Mouse (Mus musculus) hindbrain, embryonic 13.5 days (tissue): ENCODE results near the gene Meaf6. TPM values are rescaled to one million over a fixed set of nuclear protein-coding genes. Genes with fewer than 3 reads are reported as not detected.

Experiments
- ATAC-seq: fragments of 200-750 bp; cut with Nextera tagmentation; 2 replicates; pipeline ENCODE4 v1.8.0; 2017; ENCODE audit warnings: moderate TSS enrichment; ENCODE audit not compliant: low FRiP score
- H3K27ac ChIP-seq: fragments of 300-500 bp; sonication (generic); 2 replicates; pipeline ENCODE4 v1.5.1; 2015; ENCODE audit warnings: inconsistent platforms, mild to moderate bottlenecking, moderate library complexity
- H3K27me3 ChIP-seq: fragments of 300-500 bp; sonication (generic); 2 replicates; pipeline ENCODE4 v1.6.1; 2015; ENCODE audit warnings: mild to moderate bottlenecking, inconsistent platforms
- H3K36me3 ChIP-seq: fragments of 300-500 bp; sonication (generic); 2 replicates; pipeline ENCODE4 v1.6.1; 2015; ENCODE audit warnings: mild to moderate bottlenecking, inconsistent platforms
- H3K4me1 ChIP-seq: fragments of 300-500 bp; sonication (generic); replicated peaks from 2 replicates; pipeline ENCODE4 v1.6.1; 2015; ENCODE audit warnings: inconsistent platforms
- H3K4me2 ChIP-seq: fragments of 300-500 bp; sonication (generic); 2 replicates; pipeline ENCODE4 v1.6.1; 2015; ENCODE audit warnings: inconsistent platforms, mild to moderate bottlenecking, moderate library complexity
- H3K4me3 ChIP-seq: fragments of 300-500 bp; sonication (generic); 2 replicates; pipeline ENCODE4 v1.5.1; 2015; ENCODE audit warnings: mild to moderate bottlenecking, inconsistent platforms
- H3K9ac ChIP-seq: fragments of 300-500 bp; sonication (generic); 2 replicates; pipeline ENCODE4 v1.6.1; 2015; ENCODE audit warnings: mild to moderate bottlenecking, inconsistent platforms
- H3K9me3 ChIP-seq: fragments of 300-500 bp; sonication (generic); 2 replicates; pipeline ENCODE4 v1.6.1; 2016; ENCODE audit warnings: inconsistent platforms
- WGBS: fragments of 180-500 bp; shearing (Covaris S2); methylation state at CpG from one replicate; pipeline ENCODE4 v1.1.7; 2015; 5-methylcytosine and 5-hydroxymethylcytosine counted together
- polyA plus RNA-seq: library from polyadenylated mRNA; unstranded; fragments of >200 nt; fragmentation: Nextera tagmentation; extraction: Ambion mirVana; gene quantifications from 2 replicates; pipeline ENCODE4 v1.2.1, GENCODE M21; 2015

The Meaf6 gene
- polyA plus RNA-seq, 1 experiment from 2014 or later = 174 TPM

GRCm38 (mm10) chr4:125117902-125118320, 33.0 kb downstream of the Meaf6 start:
- H3K27me3 ChIP-seq = no peaks in the 10 kb centered on the region
- no peaks in the 10 kb centered on the region for H3K36me3 ChIP-seq
- H3K4me1 ChIP-seq = peaks cover 33% of the 10 kb centered on the region
- no peak overlapping the region for H3K27ac ChIP-seq
- no peak for ATAC-seq
- H3K9me3 ChIP-seq = no peaks in the 10 kb centered on the region
- H3K4me2 ChIP-seq = no peak overlapping the region
- WGBS = 84% methylated on average over 7 of the region's 7 CpGs
- H3K9ac ChIP-seq = no peak overlapping the region
- no peak overlapping the region for H3K4me3 ChIP-seq

- Histone ChIP-seq H3K4me1 (peaks cover 39% of the 10 kb centered on the region), H3K27ac (no peak overlapping the region), H3K9ac (no peak overlapping the region), H3K4me2 (no peak overlapping the region), H3K27me3 (0 out of 2 replicates have a peak, but pooled peaks cover under 1% of the 10 kb centered on the region), H3K4me3 (no peak overlapping the region), H3K36me3 (no peaks in the 10 kb centered on the region), H3K9me3 (no peaks in the 10 kb centered on the region)
- no peak for ATAC-seq
- 29% methylated on average over 10 of the region's 10 CpGs for WGBS
These were observed 34.1 kb downstream of the Meaf6 start for GRCm38 (mm10) chr4:125119070-125119469.

- no peak overlapping the region; the same call in 1 of the 2 replicates for H3K9ac ChIP-seq
- no peaks in the 10 kb centered on the region for H3K36me3 ChIP-seq
- no peak overlapping the region for H3K27ac ChIP-seq
- no peak overlapping the region for H3K4me2 ChIP-seq
- no peaks in the 10 kb centered on the region for H3K9me3 ChIP-seq
- 90% methylated on average over 11 of the region's 11 CpGs for WGBS
- H3K27me3 ChIP-seq = 0 out of 2 replicates have a peak, but pooled peaks cover 7% of the 10 kb centered on the region
- H3K4me1 ChIP-seq = peaks cover 44% of the 10 kb centered on the region
- no peak for ATAC-seq
- H3K4me3 ChIP-seq = no peak overlapping the region
These were observed 34.8 kb downstream of the Meaf6 start for GRCm38 (mm10) chr4:125119721-125120120.

- H3K4me3 ChIP-seq = no peak overlapping the region
- no peak overlapping the region for H3K27ac ChIP-seq
- peaks cover 35% of the 10 kb centered on the region for H3K4me1 ChIP-seq
- peak overlapping the region; percentile 19; the same call in 1 of the 2 replicates for H3K9ac ChIP-seq
- WGBS = 25% methylated on average over 16 of the region's 16 CpGs
- peaks cover 24% of the 10 kb centered on the region for H3K27me3 ChIP-seq
- H3K9me3 ChIP-seq = no peaks in the 10 kb centered on the region
- no peaks in the 10 kb centered on the region for H3K36me3 ChIP-seq
- no peak for ATAC-seq
- no peak overlapping the region for H3K4me2 ChIP-seq
These were observed 37.7 kb downstream of the Meaf6 start for GRCm38 (mm10) chr4:125122431-125123278.

- H3K36me3 ChIP-seq = no peaks in the 10 kb centered on the region
- 81% methylated on average over 7 of the region's 7 CpGs for WGBS
- no peak for ATAC-seq
These were observed 38.3 kb downstream of the Meaf6 start for GRCm38 (mm10) chr4:125123279-125123671.

GRCm38 (mm10) chr4:125124424-125125209, 39.7 kb downstream of the Meaf6 start:
- WGBS = 49% methylated on average over 7 of the region's 7 CpGs
- no peak overlapping the region for H3K4me2 ChIP-seq
- H3K4me1 ChIP-seq = peaks cover 40% of the 10 kb centered on the region
- H3K27me3 ChIP-seq = peaks cover 38% of the 10 kb centered on the region
- no peaks in the 10 kb centered on the region for H3K36me3 ChIP-seq
- no peak overlapping the region for H3K27ac ChIP-seq
- H3K9ac ChIP-seq = no peak overlapping the region
- ATAC-seq = no peak
- no peaks in the 10 kb centered on the region for H3K9me3 ChIP-seq
- no peak overlapping the region for H3K4me3 ChIP-seq

More at GRCm38 (mm10) chr4:125123279-125123671, 38.3 kb downstream of the Meaf6 start:
- peak overlapping the region; percentile 19; the same call in 1 of the 2 replicates for H3K9ac ChIP-seq
- no peak overlapping the region for H3K4me3 ChIP-seq
- peaks cover 31% of the 10 kb centered on the region for H3K27me3 ChIP-seq
- peaks cover 40% of the 10 kb centered on the region for H3K4me1 ChIP-seq
- H3K9me3 ChIP-seq = no peaks in the 10 kb centered on the region
- no peak overlapping the region for H3K27ac ChIP-seq
- H3K4me2 ChIP-seq = no peak overlapping the region

GRCm38 (mm10) chr4:125125361-125125921, 40.5 kb downstream of the Meaf6 start:
- Histone ChIP-seq H3K4me1 (peaks cover 40% of the 10 kb centered on the region), H3K4me3 (no peak overlapping the region), H3K9me3 (no peaks in the 10 kb centered on the region), H3K4me2 (no peak overlapping the region), H3K9ac (no peak overlapping the region), H3K27me3 (peaks cover 38% of the 10 kb centered on the region), H3K36me3 (no peaks in the 10 kb centered on the region), H3K27ac (no peak overlapping the region)
- 60% methylated on average over 7 of the region's 7 CpGs for WGBS
- no peak for ATAC-seq

GRCm38 (mm10) chr4:125126186-125126585, 41.3 kb downstream of the Meaf6 start:
- Histone ChIP-seq H3K27ac (no peak overlapping the region), H3K9me3 (no peaks in the 10 kb centered on the region), H3K27me3 (peaks cover 39% of the 10 kb centered on the region), H3K36me3 (no peaks in the 10 kb centered on the region), H3K9ac (no peak overlapping the region), H3K4me1 (peaks cover 40% of the 10 kb centered on the region), H3K4me2 (no peak overlapping the region), H3K4me3 (no peak overlapping the region)
- no peak for ATAC-seq
- WGBS = 88% methylated on average over 3 of the region's 3 CpGs

- no peak for ATAC-seq
- peak overlapping the region; percentile 62; the same call in 1 of the 2 replicates for H3K4me3 ChIP-seq
These were observed 41.8 kb downstream of the Meaf6 start for GRCm38 (mm10) chr4:125126761-125127160.

GRCm38 (mm10) chr4:125127305-125128084, 42.6 kb downstream of the Meaf6 start, which contains the start of gene Zc3h12a:
TSS of gene Zc3h12a (minus strand) at chr4:125127840.
- H3K27ac ChIP-seq = no peak within 1 kb of the TSS
- peak within 1 kb of the TSS; percentile 91 for H3K4me2 ChIP-seq
- peak within 1 kb of the TSS; percentile 62 for H3K4me3 ChIP-seq
- H3K9ac ChIP-seq = peak within 1 kb of the TSS; percentile 71
- peaks cover 37% of the 10 kb centered on the region for H3K4me1 ChIP-seq
- 2% methylated on average over 60 of the region's 62 CpGs for WGBS
- peak; percentile 75 for ATAC-seq
- peaks cover 44% of the 10 kb centered on the region for H3K27me3 ChIP-seq
- H3K36me3 ChIP-seq = no peaks in the 10 kb centered on the region
- H3K9me3 ChIP-seq = no peaks in the 10 kb centered on the region

More at GRCm38 (mm10) chr4:125126761-125127160, 41.8 kb downstream of the Meaf6 start:
- Histone ChIP-seq H3K4me1 (peaks cover 40% of the 10 kb centered on the region), H3K27me3 (peaks cover 44% of the 10 kb centered on the region), H3K4me2 (peak overlapping the region; percentile 91), H3K27ac (no peak overlapping the region), H3K9ac (no peak overlapping the region), H3K9me3 (no peaks in the 10 kb centered on the region), H3K36me3 (no peaks in the 10 kb centered on the region)
- 88% methylated on average over 7 of the region's 7 CpGs for WGBS

GRCm38 (mm10) chr4:125131493-125131892, 46.6 kb downstream of the Meaf6 start:
- ATAC-seq = no peak
- Histone ChIP-seq H3K4me2 (no peak overlapping the region), H3K27ac (no peak overlapping the region), H3K4me3 (no peak overlapping the region), H3K27me3 (peaks cover 34% of the 10 kb centered on the region), H3K9me3 (no peaks in the 10 kb centered on the region), H3K9ac (no peak overlapping the region), H3K36me3 (no peaks in the 10 kb centered on the region), H3K4me1 (peaks cover 13% of the 10 kb centered on the region)
- WGBS = 90% methylated on average over 4 of the region's 4 CpGs
